Mouse (Mus musculus) mouse trophoblast stem cell (cell line): ENCODE measurements around the gene Esrrg.

Experiments
- in situ Hi-C, 2 experiments: fragments of 300-500 bp; cut with MseI, MboI; formaldehyde crosslinking; loops; 2 replicates in 1 of 2; 3 replicates in 1 of 2; pipeline ENCODE4 v1.15.1; 2025

Esrrg gene

GRCm38 (mm10) chr1:188260259-188261107 is 651.9 kb downstream of the Esrrg start:
- in situ Hi-C loops, result no loop called here

DNA sequence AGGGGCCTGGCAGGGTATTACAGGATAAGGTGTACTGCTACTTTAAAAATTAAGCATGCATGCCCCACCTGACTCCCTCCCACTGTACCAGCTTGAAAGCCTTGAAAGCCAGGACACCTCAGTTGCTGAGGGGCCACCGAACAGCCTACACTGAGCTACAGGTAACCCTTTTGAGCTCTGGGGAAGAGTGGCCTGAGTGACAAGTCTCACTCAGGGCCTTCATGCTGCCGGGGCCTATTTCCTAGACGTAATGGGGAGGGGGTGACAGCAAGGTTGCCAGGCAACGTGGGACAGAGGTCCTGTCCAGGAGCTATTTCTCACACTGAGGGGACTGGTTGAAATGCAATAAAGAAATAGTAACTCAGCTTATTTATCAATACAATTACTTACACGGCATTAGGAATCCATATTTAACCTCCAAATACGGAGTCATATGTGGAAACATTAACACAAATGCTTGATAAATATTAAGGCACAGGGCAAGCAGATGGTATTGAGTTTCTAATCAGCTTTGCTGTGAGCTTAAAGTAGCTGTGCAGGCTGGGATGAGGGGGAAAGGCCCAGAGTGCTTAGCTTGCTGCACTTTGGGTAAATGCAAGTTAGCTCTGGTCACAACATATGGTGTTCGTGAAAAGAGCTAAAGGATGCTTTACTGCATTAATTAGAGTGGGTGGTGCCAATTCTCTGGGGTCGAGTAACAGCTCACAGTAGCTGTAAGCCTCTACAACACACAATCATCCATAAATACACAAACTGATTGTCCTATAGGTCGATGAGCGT is 653.5 kb downstream of the Esrrg start, which contains the start of gene Ush2a:
Ush2a (plus strand) TSS at position 121 of the 780 bp plus-strand sequence.
- in situ Hi-C loops, result no loop called here
